Mouse (Mus musculus): ENCODE measurements around the gene Esrra. TPM values are rescaled to one million over a fixed set of nuclear protein-coding genes. Genes with fewer than 3 reads are reported as not detected.

Esrra gene
- polyA plus RNA-seq, 1 experiment from 2014 or later, result 11.4 TPM

DNA sequence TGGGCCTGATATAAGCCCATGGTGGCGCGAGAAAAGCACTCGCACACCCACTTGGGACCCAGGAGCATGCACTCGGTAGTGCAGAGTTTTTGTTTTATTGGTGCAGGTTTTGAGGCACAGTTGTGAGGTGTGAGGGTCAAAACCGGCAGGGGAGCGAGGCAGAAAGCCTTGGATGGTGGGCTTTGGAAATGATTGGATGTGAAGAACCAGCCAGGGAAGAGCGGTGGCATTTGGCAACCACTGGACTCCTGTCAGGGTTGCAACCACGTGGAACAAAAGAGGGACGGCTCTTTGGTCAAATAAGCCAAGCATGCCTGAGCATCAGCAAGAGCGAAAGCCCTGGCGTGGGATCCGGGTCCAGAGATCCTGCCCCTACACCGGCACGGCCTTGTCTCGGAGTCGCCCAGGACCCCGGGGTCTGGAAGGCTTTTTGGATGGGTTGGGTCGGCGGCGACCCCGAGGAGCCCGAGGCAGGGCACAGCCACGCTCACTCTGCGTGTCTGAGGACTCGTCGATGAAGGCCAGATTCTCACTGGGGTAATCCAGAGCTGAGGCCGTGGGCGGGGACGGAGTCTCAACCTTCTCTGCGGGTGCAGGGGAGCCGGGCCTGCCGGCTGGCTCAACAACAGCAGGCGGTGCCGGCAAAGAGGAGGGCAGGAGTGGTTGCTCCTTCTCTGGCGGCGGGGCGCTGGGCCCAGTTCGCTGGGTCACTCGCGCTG lies 4.2 kb upstream of the Esrra start:
- Histone ChIP-seq H3K27me3 (peaks cover 78% of the 10 kb centered on the region), H3K36me3 (no peaks in the 10 kb centered on the region), H3K9me3 (no peaks in the 10 kb centered on the region), H3K4me2 (peak overlapping the region; percentile 43), H3K9ac (no peak overlapping the region), H3K27ac (peak overlapping the region; percentile 65), H3K4me3 (peak overlapping the region; percentile 28), H3K4me1 (peaks cover 35% of the 10 kb centered on the region)
- no peak for ATAC-seq (ENCODE audit: insufficient number of reproducible peaks, low FRiP score, low TSS enrichment, low read depth)
- WGBS, result 13% methylated on average over 39 of the region's 40 CpGs

DNA sequence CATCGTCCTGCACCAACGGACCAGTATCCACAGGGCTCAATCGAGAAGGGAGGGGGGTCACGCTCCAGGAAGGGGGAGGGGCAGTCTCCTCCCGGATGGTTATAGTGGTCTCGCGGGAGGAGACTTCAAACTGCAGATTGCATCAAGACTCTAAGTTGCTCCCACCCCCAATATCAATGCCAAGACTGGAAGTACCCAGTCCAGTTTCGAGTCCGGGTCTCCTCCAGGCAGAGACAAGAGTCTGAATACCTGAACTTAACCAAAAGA lies 3.6 kb upstream of the Esrra start, which contains the start of gene Catsperz:
TSS of gene Catsperz (minus strand) at position 74 of the 267 bp plus-strand sequence.
- Histone ChIP-seq H3K9ac (no peak within 1 kb of the TSS), H3K36me3 (no peaks in the 10 kb centered on the region), H3K4me3 (peak within 1 kb of the TSS; percentile 28), H3K4me1 (peaks cover 40% of the 10 kb centered on the region), H3K27ac (peak within 1 kb of the TSS; percentile 65), H3K4me2 (peak within 1 kb of the TSS; percentile 43), H3K27me3 (peaks cover 73% of the 10 kb centered on the region), H3K9me3 (no peaks in the 10 kb centered on the region)
- 3% methylated on average over 9 of the region's 9 CpGs for WGBS
- ATAC-seq (ENCODE audit: insufficient number of reproducible peaks, low FRiP score, low TSS enrichment, low read depth), result no peak

DNA sequence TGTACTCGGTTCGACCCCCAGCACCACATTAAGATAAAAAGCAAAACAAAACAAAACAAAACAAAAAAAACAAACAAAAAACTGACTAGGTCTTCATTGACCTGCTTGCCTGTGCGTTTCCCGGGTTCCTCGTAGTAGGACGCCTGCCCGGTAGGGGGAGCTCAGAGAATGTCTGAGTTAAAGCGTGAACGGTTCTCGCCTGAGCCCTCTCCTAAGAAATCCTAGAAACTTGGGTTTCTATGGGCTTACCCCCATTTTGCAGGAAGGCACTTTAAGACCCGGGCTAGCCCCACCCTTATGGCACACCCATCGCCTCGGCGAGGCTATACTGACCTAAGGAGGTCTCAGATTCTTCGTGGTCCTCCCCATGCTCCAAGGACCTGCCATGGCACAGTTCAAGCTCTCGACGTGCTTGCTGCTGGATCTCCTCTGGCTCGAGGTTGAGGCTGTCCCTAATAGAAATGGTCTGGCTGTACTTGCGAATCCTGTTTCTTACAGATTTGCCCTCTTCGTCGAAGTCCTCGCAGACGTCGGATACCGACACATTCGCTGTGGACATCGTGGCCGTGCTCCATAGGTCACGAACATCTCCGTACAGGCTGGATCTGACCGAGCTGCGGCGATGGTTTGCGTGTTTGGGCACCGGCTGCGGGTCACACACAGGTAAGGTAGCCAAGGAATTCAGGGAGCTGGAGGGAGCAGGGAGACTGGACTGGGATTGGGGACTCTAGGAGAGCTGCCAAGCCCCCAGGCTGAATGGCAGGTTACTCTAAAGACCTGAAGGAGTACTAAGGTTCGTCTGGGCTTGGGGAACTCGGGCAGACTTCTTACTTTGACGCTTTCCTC lies 3.1 kb upstream of the Esrra start:
- no peak overlapping the region for H3K9ac ChIP-seq
- WGBS, result 4% methylated on average over 39 of the region's 39 CpGs
- peaks cover 69% of the 10 kb centered on the region for H3K27me3 ChIP-seq

DNA sequence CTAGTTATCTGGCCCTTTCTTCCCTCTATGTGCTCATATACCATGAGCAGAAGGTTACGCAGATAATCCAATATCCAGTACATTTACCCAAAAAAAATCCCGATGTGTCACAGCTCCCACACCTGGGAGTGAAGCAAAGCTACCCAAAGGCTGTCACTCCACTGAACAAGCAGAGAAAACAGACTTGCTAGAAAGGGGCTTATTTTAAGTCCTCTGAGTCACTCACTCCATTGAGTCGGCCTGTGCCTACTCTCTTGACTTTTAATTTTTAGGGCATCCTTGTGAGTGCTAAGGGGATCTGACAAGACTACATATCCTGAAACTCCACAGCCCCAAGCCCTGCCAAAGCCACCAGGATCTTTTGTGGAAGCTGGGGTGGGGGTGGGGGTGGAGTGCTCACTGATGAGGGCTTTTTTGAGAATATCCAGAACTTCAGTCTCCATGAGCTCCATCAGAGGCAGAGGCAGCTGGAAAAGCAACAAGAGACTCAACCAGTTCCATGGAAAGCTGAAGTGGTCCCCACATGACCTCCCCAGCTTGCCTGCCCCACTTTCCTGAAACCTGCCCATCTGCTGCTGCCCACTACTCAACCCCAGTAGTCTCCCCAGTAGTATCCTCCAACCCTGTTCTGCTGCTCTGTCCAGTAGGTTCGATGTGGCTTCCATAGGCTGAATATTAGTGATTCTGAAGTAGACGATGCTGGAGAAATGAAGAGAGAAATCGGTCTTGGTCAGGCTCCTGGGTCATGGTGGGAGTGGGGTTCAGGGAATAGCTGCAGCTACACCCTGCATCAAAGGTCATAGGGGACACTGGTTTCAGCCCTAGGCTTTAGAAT lies 1.5 kb upstream of the Esrra start:
- H3K9me3 ChIP-seq, result no peaks in the 10 kb centered on the region
- WGBS, result 67% methylated on average over 6 of the region's 6 CpGs
- H3K4me2 ChIP-seq, result peak overlapping the region; percentile 89; the same call in 1 of the 2 replicates

More for the DNA sequence above, 3.1 kb upstream of the Esrra start:
- Histone ChIP-seq H3K4me1 (peaks cover 44% of the 10 kb centered on the region), H3K4me2 (peak overlapping the region; percentile 43), H3K36me3 (no peaks in the 10 kb centered on the region), H3K4me3 (peak overlapping the region; percentile 28), H3K9me3 (no peaks in the 10 kb centered on the region), H3K27ac (no peak overlapping the region)
- no peak for ATAC-seq (ENCODE audit: insufficient number of reproducible peaks, low FRiP score, low TSS enrichment, low read depth)

DNA sequence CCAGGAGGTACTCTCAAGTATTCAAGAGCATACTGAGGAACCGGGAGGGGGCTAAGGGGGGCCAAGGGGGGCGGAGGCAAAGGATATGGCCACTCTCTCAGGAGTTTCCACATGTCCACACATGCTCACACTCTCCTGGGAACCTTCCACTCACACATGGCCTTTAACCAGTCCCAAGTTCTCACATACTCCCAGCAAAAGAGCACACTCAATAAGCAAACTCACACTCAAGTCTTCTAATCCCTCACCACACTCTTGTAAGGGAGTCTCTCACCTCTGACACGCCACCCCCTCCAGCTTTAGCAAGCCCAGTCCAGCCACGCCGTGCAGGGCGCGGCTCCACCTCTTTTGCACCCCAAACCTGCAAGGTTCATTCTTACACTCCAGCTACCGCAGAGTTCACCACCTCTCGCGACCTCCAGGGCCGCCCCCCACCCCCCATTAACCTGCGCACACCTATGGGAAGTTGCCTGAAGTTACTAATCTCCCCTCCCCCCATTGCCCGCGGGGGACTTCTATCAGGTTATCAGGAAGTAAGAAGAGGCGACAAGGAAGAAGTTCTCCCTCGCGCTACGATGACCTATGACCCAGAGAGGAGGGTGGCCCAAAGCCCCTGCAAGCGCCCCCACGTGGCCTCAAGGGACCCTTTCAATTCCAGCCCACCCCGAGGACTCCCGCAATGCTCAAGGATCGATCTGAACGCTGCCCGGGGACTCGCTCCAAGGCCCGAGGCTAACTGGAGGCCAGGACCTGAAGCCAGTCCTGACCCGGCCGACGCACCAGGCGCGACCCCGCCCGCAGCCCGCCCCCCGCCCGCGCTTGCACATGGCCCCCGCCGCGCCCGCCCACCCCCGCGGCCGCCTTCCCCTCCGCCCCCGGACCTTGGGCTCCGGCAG lies 624 bp downstream of the Esrra start:
- Histone ChIP-seq H3K27me3 (peaks cover 35% of the 10 kb centered on the region), H3K4me1 (peaks cover 35% of the 10 kb centered on the region), H3K4me3 (peak overlapping the region; percentile 86), H3K36me3 (peaks cover 10% of the 10 kb centered on the region; the same call in 1 of the 2 replicates), H3K27ac (peak overlapping the region; percentile 78), H3K9me3 (no peaks in the 10 kb centered on the region), H3K9ac (peak overlapping the region; percentile 69), H3K4me2 (peak overlapping the region; percentile 89)
- ATAC-seq (ENCODE audit: insufficient number of reproducible peaks, low FRiP score, low TSS enrichment, low read depth), result peak; percentile 26
- WGBS, result 1% methylated on average over 39 of the region's 48 CpGs

More for the DNA sequence above, 1.5 kb upstream of the Esrra start:
- peak overlapping the region; percentile 86; the same call in 1 of the 2 replicates for H3K4me3 ChIP-seq
- peaks cover 43% of the 10 kb centered on the region for H3K4me1 ChIP-seq
- H3K9ac ChIP-seq, result no peak overlapping the region
- peaks cover 56% of the 10 kb centered on the region for H3K27me3 ChIP-seq
- no peak for ATAC-seq (ENCODE audit: insufficient number of reproducible peaks, low FRiP score, low TSS enrichment, low read depth)
- H3K27ac ChIP-seq, result no peak overlapping the region
- peaks cover 8% of the 10 kb centered on the region; the same call in 1 of the 2 replicates for H3K36me3 ChIP-seq

DNA sequence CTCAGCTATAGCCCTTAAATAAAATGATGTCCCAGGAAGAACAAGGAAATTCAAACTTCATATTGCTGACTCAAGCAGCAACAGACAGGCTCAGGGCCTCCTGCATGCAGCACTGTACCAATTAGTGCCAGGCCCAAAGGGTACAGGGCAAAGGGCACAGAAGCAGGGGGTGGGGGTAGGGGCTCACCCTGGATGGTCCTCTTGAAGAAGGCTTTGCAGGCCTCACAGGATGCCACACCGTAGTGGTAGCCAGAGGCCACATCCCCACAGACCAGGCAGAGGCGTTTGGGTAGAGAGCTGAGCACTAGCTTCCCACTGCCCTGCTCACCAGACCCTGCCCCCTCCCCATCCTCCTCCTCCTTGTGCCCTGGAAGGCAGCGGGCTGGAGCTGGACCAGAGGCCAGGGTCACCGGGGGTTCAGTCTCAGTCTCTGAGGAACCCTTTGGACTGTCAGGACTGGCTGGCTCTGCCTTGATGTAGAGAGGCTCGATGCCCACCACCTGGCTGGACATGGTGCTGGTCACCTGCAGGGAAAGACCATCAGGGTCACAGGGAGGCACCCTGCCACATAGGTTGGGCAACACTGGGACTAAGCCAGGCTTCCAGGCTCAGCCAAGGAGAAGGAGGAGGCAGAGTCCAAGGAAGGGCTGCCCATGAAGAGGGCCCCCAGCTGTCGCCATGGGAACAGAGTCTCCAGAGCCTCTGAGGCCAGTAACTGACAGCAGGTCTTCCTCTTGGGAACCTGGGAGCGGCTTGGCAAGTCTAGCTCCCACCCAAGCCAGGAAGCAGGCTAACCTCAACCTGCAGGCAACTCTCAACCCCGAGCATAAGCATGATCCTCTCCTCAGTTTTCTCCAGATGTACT lies 1.5 kb downstream of the Esrra start:
- ATAC-seq (ENCODE audit: insufficient number of reproducible peaks, low FRiP score, low TSS enrichment, low read depth), result no peak
- H3K9ac ChIP-seq, result 0 out of 2 replicates have a peak overlapping the region, but pooled peaks have one; percentile 69
- WGBS, result 40% methylated on average over 8 of the region's 8 CpGs
- H3K4me2 ChIP-seq, result peak overlapping the region; percentile 89
- H3K27ac ChIP-seq, result 0 out of 2 replicates have a peak overlapping the region, but pooled peaks have one; percentile 78
- H3K9me3 ChIP-seq, result no peaks in the 10 kb centered on the region
- peaks cover 10% of the 10 kb centered on the region; the same call in 1 of the 2 replicates for H3K36me3 ChIP-seq
- peaks cover 26% of the 10 kb centered on the region for H3K27me3 ChIP-seq
- peaks cover 28% of the 10 kb centered on the region for H3K4me1 ChIP-seq
- peak overlapping the region; percentile 86 for H3K4me3 ChIP-seq

DNA sequence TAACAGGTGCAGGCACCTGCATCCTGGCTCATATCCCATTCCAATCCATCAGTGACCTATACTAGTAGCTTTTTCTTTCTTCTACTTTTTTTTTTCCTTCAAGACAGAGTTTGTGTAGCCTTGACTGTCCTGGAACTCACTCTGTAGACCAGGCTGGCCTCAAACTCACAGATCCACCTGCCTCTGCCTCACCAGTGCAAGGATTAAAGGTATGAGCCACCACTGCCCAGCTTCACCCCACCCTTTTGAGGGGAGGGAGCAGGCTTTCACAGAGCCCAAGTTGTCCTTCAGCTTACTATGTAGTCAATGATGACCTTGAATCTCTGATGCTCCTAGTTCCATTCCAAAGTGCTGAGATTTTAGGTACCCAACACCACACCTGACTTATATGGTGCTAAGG lies 2.2 kb downstream of the Esrra start:
- no peak overlapping the region for H3K4me2 ChIP-seq
- no peak overlapping the region for H3K4me3 ChIP-seq
- H3K9ac ChIP-seq, result no peak overlapping the region
- no peak overlapping the region for H3K27ac ChIP-seq
- peaks cover 10% of the 10 kb centered on the region; the same call in 1 of the 2 replicates for H3K36me3 ChIP-seq
- no peaks in the 10 kb centered on the region for H3K9me3 ChIP-seq
- H3K27me3 ChIP-seq, result peaks cover 19% of the 10 kb centered on the region
- peaks cover 21% of the 10 kb centered on the region for H3K4me1 ChIP-seq
- ATAC-seq (ENCODE audit: insufficient number of reproducible peaks, low FRiP score, low TSS enrichment, low read depth), result no peak

DNA sequence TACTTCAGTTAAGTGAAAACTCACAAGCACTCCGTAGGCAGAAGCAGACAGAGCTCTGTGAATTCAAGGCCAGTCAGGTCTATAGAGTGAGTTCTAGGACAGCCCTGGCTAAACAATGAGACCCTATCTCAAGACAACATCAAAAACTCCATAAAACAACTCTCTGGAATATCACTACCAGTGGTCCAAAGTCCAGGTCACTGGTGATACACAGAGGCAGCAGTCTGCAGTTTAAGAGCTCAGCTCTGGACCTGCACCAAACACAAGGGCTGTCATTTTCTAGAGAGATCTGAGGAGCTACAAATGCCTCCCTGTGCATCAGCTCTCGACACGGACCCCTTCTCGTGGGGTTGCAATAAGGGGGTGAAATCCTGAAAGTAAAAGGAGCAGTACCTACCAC lies 3.3 kb downstream of the Esrra start:
- H3K4me2 ChIP-seq, result no peak overlapping the region
- no peaks in the 10 kb centered on the region for H3K9me3 ChIP-seq
- no peak overlapping the region for H3K27ac ChIP-seq
- peaks cover 25% of the 10 kb centered on the region for H3K4me1 ChIP-seq
- no peak for ATAC-seq (ENCODE audit: insufficient number of reproducible peaks, low FRiP score, low TSS enrichment, low read depth)
- no peak overlapping the region for H3K9ac ChIP-seq
- H3K4me3 ChIP-seq, result no peak overlapping the region
- 85% methylated on average over 4 of the region's 4 CpGs for WGBS
- peaks cover 9% of the 10 kb centered on the region for H3K27me3 ChIP-seq
- H3K36me3 ChIP-seq, result peaks cover 21% of the 10 kb centered on the region

DNA sequence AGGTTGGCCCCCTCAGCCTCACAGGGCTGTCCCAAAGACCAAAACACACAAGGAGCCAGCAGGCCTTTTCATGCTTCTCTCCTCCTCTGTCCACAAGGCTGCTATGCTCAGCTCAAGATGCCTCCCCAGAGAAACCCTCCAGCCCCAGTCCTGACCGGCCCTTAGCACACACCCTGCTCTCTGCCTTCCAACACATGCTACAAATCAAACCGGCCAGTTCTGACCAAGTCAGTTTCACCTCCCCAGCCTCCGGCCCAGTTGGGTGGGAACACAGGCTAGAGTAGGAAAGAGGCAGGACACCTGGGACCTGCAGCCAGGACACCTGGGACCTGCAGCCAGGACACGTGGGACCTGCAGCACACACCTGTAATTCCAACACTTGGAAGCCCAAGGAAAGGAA lies 5.1 kb downstream of the Esrra start:
- Histone ChIP-seq H3K36me3 (peaks cover 39% of the 10 kb centered on the region), H3K27me3 (no peaks in the 10 kb centered on the region), H3K27ac (no peak overlapping the region), H3K4me2 (no peak overlapping the region), H3K9me3 (no peaks in the 10 kb centered on the region), H3K9ac (no peak overlapping the region), H3K4me1 (peaks cover 21% of the 10 kb centered on the region), H3K4me3 (no peak overlapping the region)
- ATAC-seq (ENCODE audit: insufficient number of reproducible peaks, low FRiP score, low TSS enrichment, low read depth), result no peak
- whole genome bisulfite sequencing, result 62% methylated on average over 4 of the region's 4 CpGs

DNA sequence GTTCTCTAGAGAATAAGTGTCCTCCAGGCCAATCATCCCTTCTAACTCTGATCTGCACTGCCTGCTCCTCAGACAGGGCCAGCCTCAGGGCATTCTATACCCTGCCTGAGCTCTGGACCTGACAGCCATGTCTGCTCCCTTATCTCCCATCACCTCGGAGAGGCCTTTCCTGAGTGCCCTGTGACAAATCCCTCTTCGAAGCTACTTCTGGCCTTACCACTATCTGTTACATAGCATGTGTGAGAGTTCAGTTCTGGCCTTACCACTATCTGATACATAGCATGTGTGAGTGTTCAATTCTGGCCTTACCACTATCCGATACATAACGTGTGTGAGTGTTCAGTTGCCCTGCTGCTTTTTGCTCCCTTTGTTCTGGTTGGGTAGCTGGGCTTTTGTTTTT lies 6.3 kb downstream of the Esrra start:
- 81% methylated on average over 4 of the region's 4 CpGs for WGBS
- H3K9ac ChIP-seq, result no peak overlapping the region
- no peaks in the 10 kb centered on the region for H3K9me3 ChIP-seq
- H3K4me3 ChIP-seq, result no peak overlapping the region
- H3K36me3 ChIP-seq, result peaks cover 44% of the 10 kb centered on the region
- no peak for ATAC-seq (ENCODE audit: insufficient number of reproducible peaks, low FRiP score, low TSS enrichment, low read depth)
- H3K27ac ChIP-seq, result no peak overlapping the region
- peaks cover 21% of the 10 kb centered on the region for H3K4me1 ChIP-seq
- no peak overlapping the region for H3K4me2 ChIP-seq
- H3K27me3 ChIP-seq, result no peaks in the 10 kb centered on the region
